Mouse (Mus musculus): ENCODE results near the gene Tnks2.

Gene Tnks2

DNA sequence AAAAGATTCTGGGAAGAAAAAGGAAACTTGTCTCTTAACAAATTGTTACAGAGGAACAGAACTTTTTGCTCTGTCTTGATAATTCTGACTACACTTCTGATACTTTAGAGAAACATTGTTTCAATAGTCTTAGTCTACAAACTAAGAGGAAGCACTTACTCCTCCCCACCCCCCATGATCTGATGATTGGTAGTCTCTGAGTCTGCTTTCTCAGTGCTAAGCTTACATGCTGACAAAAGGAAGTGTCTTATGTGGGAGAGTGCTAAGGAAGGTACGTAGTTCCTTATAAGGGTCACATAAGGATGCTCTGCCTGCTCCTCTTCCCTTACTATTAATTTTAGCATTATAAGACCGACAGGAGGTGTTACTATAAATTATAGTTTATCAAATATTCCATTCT is 98.6 kb downstream of the Tnks2 start:
- DNase-seq (ENCODE audit: low spot score), result no peak

DNA sequence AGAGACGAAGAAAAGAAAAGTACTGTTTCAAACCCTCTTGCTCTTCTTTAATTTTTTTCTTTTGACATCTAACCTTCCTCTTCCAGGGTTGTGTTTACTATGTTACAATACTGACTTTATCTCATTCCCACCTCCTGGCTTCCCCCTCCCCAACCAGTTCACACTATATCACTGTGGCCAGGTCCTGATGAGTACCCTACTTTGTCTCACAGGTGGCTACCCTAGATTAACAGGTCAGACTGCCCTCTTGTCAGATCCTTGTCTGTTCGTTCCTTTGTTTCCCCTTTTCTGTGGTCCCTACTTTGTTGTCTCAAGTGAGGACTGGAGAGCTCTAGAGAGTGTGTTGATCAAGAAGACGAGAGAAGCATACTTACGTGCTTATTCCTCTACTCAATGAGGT is 102.3 kb downstream of the Tnks2 start:
- no peak for DNase-seq (ENCODE audit: low spot score)

DNA sequence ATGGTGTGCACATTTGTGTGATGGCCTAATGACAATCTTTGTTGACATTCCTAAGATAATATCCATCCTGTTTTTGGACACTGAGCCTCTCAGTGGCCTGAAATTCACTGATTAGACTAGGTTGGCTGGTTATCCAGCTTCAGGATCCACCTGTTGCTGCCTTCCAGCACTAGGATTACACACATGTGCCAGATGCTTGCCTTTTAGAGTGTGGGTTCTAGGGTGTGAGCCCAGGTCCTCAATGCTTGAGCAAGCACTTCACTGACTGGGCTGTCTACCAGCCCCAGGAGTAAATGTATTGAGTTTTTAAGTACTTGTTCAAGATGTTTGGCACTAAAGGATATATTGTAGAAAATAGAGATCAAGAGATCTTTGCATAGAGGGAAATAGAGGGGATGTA is 104.0 kb downstream of the Tnks2 start:
- no peak for DNase-seq (ENCODE audit: low spot score)

DNA sequence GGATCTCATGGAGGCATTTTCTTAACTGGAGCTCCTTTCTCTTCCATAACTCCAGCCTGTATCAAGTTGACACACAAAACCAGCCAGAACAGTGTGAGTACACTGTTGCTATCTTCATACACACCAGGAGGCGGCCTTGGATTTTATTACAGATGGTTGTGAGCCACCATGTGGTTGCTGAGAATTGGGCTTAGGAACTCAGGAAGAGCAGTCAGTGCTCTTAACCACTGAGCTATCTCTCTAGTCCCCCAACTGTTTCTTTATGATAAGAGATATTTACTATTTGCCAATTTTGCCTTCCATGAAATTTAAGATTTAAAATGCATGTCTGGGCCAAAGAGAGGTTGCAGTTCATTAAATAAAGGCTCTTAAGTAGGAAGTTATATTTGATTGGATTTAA is 106.0 kb downstream of the Tnks2 start:
- no peak for DNase-seq (ENCODE audit: low spot score)

All from embryo, embryonic 10 days (tissue).